Comparison of ENCODE assay signal across 20 mouse cellular contexts in the genomic region with DNA sequence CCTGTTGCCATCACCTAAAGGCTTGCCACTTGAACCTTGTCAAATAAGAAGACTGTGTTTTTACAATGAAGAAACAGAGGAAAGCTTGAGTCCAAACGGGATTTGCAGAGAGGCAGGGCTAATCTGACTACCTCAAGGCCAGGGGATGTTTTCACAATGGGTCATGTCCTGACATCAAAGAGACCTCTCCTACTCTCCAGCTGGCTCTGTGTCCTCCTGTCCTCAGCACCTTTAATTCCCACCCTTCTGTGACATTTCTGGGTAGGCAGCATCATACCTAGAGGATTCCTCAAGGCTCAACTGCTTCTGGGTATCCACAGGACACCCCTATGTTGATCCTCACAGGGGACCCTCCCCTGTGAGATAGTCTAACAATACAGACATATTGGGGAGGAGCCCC.
A peak's percentile ranks its signal among the peaks of the same experiment; 100 is the strongest.
DNase-seq lines count a peak whose midpoint lies in the region; ATAC-seq lines count a peak whose summit lies in the region.
"Had no signal": no experiment of that assay in that cellular context is flagged by ENCODE, and none has a peak within 500 bp of the region (broad histone marks: within the 10 kb centered on the region; RNA-seq: fewer than 3 reads in every experiment).

No protein-coding gene starts in this region.

- no peak overlapping the region for H3K9ac ChIP-seq in hindbrain, embryonic 13.5 days
- no peak overlapping the region for H3K9ac ChIP-seq in liver, embryonic 11.5 days (ENCODE audit: low read depth, low read length)
- no peak overlapping the region for H3K9ac ChIP-seq in neural tube, embryonic 15.5 days (replicated peaks)
- H3K9ac ChIP-seq: embryonic facial prominence, embryonic 12.5 days; forebrain, embryonic 13.5 days; forebrain, embryonic 15.5 days had no signal

- 52% methylated on average over 1 of the region's 1 CpGs for WGBS in hindbrain, embryonic 10.5 days
- 44% methylated on average over 1 of the region's 1 CpGs for WGBS in hindbrain, embryonic 13.5 days
- WGBS in liver, embryonic 11.5 days = 29% methylated on average over 1 of the region's 1 CpGs
- 45% methylated on average over 1 of the region's 1 CpGs for WGBS in neural tube, embryonic 15.5 days

- no peak overlapping the region for H3K27ac ChIP-seq in hindbrain, embryonic 10.5 days
- no peak overlapping the region for H3K27ac ChIP-seq in hindbrain, embryonic 13.5 days
- no peak overlapping the region for H3K27ac ChIP-seq in liver, embryonic 11.5 days (ENCODE audit: low read depth, low read length)
- H3K27ac ChIP-seq in neural tube, embryonic 15.5 days (replicated peaks) = no peak overlapping the region
- H3K27ac ChIP-seq: embryonic facial prominence, embryonic 12.5 days; forebrain, embryonic 13.5 days; forebrain, embryonic 15.5 days had no signal

- no peaks in the 10 kb centered on the region for H3K36me3 ChIP-seq in hindbrain, embryonic 10.5 days
- H3K36me3 ChIP-seq in hindbrain, embryonic 13.5 days = no peaks in the 10 kb centered on the region
- no peaks in the 10 kb centered on the region for H3K36me3 ChIP-seq in liver, embryonic 11.5 days (ENCODE audit: control insufficient read depth, insufficient read depth, low read length)
- H3K36me3 ChIP-seq in neural tube, embryonic 15.5 days = no peaks in the 10 kb centered on the region
- H3K36me3 ChIP-seq: embryonic facial prominence, embryonic 12.5 days; forebrain, embryonic 15.5 days had no signal

- H3K4me2 ChIP-seq in hindbrain, embryonic 13.5 days = no peak overlapping the region
- H3K4me2 ChIP-seq in liver, embryonic 11.5 days = no peak overlapping the region
- H3K4me2 ChIP-seq in neural tube, embryonic 15.5 days = no peak overlapping the region
- H3K4me2 ChIP-seq: embryonic facial prominence, embryonic 12.5 days; forebrain, embryonic 13.5 days; forebrain, embryonic 15.5 days had no signal

- no peak overlapping the region for H3K4me3 ChIP-seq in hindbrain, embryonic 10.5 days
- no peak overlapping the region for H3K4me3 ChIP-seq in hindbrain, embryonic 13.5 days
- H3K4me3 ChIP-seq in liver, embryonic 11.5 days (ENCODE audit: low read depth, low read length) = no peak overlapping the region
- H3K4me3 ChIP-seq in neural tube, embryonic 15.5 days (replicated peaks) = no peak overlapping the region
- H3K4me3 ChIP-seq: embryonic facial prominence, embryonic 12.5 days; forebrain, embryonic 13.5 days; forebrain, embryonic 15.5 days had no signal

- H3K4me1 ChIP-seq in hindbrain, embryonic 10.5 days (replicated peaks) = peaks cover 3% of the 10 kb centered on the region; the same call in 1 of the 2 replicates
- peaks cover under 1% of the 10 kb centered on the region for H3K4me1 ChIP-seq in hindbrain, embryonic 13.5 days (replicated peaks)
- no peaks in the 10 kb centered on the region for H3K4me1 ChIP-seq in liver, embryonic 11.5 days (replicated peaks; ENCODE audit: control insufficient read depth, insufficient read depth, low read length)
- peaks cover 3% of the 10 kb centered on the region; the same call in 1 of the 2 replicates for H3K4me1 ChIP-seq in neural tube, embryonic 15.5 days
- H3K4me1 ChIP-seq: embryonic facial prominence, embryonic 12.5 days; forebrain, embryonic 13.5 days; forebrain, embryonic 15.5 days had no signal

- no peaks in the 10 kb centered on the region for H3K9me3 ChIP-seq in hindbrain, embryonic 10.5 days
- no peaks in the 10 kb centered on the region for H3K9me3 ChIP-seq in hindbrain, embryonic 13.5 days
- H3K9me3 ChIP-seq in liver, embryonic 11.5 days (ENCODE audit: control insufficient read depth, low read length) = no peaks in the 10 kb centered on the region
- H3K9me3 ChIP-seq in neural tube, embryonic 15.5 days (replicated peaks) = no peaks in the 10 kb centered on the region
- H3K9me3 ChIP-seq: embryonic facial prominence, embryonic 12.5 days; forebrain, embryonic 13.5 days; forebrain, embryonic 15.5 days had no signal

- no peak for ATAC-seq in hindbrain, embryonic 13.5 days (ENCODE audit: low FRiP score)
- ATAC-seq in liver, embryonic 11.5 days (replicated peaks; ENCODE audit: low FRiP score) = no peak
- ATAC-seq in neural tube, embryonic 15.5 days (ENCODE audit: low FRiP score) = no peak
- ATAC-seq: forebrain, embryonic 13.5 days; forebrain, embryonic 15.5 days had no signal

- H3K27me3 ChIP-seq in hindbrain, embryonic 10.5 days (ENCODE audit: insufficient read depth, poor library complexity, severe bottlenecking) = no peaks in the 10 kb centered on the region; the same call in 1 of the 2 replicates
- no peaks in the 10 kb centered on the region for H3K27me3 ChIP-seq in hindbrain, embryonic 13.5 days
- no peaks in the 10 kb centered on the region for H3K27me3 ChIP-seq in liver, embryonic 11.5 days (replicated peaks; ENCODE audit: control insufficient read depth, insufficient read depth, low read length)
- no peaks in the 10 kb centered on the region for H3K27me3 ChIP-seq in neural tube, embryonic 15.5 days (replicated peaks)
- H3K27me3 ChIP-seq: embryonic facial prominence, embryonic 12.5 days; forebrain, embryonic 13.5 days; forebrain, embryonic 15.5 days had no signal

- peak; percentile 0 for DNase-seq in hindbrain, embryonic 10.5 days (ENCODE audit: low spot score)
- peak; percentile 9 for DNase-seq in liver, embryonic 11.5 days (ENCODE audit: low spot score)
- no peak for DNase-seq in liver
- peak; percentile 11 for DNase-seq in neural tube, embryonic 10.5 days (ENCODE audit: extremely low spot score, low spot score)
- no peak for DNase-seq in layer of hippocampus, adult 11-12 months (ENCODE audit: low spot score)
- DNase-seq: adrenal gland, adult 2 months; adrenal gland, postnatal 10 days; adrenal gland, postnatal 25 days; cerebellum, adult 11 months; cerebellum, adult 18-20 months; cerebellum, adult 8-10 months; cerebellum, adult 9-11 months; cerebellum, postnatal 14 days; cerebellum, postnatal 36 days; embryo, embryonic 11 days had no signal

Comparison
In these comparisons a context has a peak if more than half of its experiments do, and no peak if none do; other contexts are left out.
1. DNase-seq: peak in hindbrain, embryonic 10.5 days (single experiment), liver, embryonic 11.5 days (single experiment) and neural tube, embryonic 10.5 days (single experiment); none in liver (single experiment) and layer of hippocampus, adult 11-12 months (single experiment).